Mouse (Mus musculus) kidney, adult 9 months (tissue): ENCODE measurements around the gene Fgfr2.

Experiments
- DNase-seq: peaks from one replicate; pipeline ENCODE4 v3.0.0; 2022

Fgfr2 gene

DNA sequence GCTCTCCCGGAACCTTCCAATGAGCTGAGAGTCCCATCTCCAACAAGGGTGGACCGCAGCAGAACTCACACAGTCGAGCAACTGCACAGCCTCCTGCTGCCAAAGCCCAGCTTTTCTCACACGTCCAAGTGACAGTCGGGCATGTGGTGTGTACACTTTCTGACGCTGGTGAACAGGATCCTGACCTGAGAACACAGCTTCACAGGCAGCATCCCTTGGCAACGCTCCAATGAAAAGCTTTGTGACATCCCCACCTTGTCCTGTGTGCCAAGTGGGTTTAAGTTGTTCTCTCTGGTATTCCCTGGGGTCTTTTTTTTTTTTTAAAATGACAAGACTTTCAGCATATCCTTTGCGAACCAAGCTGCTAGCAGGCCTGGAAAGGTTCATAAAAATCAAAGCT lies 886.4 kb downstream of the Fgfr2 start:
- DNase-seq, result peak; percentile 41

DNA sequence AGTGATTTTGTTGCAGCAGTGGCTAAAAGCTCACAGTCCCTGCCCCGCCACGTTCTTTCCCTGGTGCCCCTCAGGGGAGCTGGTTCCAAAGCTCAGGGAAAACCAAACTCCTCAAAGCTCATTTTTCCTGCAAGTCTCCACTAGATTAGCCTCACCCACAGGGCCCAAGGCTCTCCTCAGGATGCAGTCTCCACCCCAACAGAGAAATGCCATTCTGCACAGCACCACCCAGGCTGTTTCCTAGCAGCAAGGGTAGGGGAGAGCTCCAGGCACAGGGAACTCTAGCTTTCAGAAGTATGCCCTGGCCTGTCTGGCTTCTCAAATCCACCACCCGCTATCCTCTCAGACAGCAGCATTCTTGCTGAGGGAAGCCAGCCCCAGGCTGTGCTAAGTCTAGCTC lies 888.9 kb downstream of the Fgfr2 start:
- no peak for DNase-seq

DNA sequence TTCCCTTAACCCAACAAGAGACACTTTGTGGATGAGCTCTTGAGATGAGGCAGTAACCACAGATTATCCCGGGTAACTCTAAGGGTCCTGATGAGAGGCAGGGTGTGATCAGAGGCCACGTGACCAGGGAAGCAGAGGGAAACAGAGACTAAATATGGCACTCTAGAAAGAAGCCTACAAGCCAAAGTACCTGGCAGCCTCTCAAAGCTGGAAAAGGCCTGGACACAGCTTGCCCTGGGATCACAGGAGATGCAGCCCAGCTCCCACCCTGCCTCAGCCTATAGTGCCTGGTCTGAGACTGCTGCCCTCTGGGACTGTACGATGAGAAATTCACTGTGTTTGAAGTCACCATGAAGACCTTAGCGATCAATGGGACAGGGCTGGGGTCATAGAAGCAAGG lies 889.4 kb downstream of the Fgfr2 start:
- no peak for DNase-seq

DNA sequence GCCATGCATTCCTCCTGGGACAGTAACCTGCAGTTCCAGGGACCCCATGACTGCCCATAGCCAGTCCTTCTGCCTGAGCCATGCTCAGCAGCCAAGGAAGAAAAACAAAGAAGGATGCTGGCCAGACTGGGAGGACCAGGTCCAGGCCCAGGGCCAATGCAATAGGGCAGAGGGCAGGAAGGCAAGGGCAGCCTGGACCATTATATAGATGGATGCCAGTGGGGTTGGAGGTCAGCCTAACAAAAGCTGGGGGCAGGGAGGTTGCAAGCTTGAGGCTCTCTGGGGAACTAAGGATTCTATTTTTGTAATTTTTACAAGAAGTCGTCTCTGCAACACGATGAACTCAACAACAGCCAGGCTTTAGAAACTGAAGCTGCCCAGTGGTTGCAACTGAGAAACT lies 890.2 kb downstream of the Fgfr2 start:
- DNase-seq, result peak; percentile 54

DNA sequence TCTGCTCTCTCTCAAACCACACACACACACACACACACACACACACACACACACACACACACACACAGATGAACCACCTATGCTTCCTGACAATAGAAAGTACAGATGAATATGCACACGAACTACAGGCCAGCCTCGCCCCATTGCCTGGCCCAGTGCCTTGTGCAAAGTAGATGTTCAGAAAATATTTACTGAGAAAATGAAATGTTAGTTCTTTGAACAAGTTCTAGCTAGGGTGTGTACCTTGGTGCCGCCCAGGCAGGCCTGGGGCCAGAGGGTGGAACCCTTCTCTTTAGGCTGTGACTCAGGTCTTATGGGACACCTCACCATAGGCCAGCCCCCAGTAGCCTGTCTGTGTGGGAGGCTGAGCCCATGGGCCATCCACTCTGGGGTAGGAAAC lies 891.7 kb downstream of the Fgfr2 start:
- DNase-seq, result no peak

DNA sequence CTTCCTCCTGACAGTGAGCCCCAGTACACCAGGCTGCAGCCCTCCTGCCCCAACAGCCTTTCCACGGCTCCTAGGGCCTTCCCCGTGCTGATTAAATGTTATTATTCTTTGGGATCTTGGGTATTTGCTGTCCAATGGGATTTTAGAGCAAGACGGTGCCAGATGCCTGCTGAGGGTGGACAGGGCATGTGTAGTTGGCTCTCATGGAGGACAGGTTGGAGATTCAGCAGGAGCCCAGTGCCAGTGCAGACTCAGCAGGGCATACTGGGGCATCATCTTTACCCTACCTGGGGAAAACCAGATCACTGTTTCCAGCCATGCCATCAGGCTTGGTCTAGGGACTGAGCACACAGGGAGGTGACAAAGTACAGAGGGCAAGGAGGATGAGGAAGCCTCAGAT lies 892.2 kb downstream of the Fgfr2 start:
- no peak for DNase-seq

DNA sequence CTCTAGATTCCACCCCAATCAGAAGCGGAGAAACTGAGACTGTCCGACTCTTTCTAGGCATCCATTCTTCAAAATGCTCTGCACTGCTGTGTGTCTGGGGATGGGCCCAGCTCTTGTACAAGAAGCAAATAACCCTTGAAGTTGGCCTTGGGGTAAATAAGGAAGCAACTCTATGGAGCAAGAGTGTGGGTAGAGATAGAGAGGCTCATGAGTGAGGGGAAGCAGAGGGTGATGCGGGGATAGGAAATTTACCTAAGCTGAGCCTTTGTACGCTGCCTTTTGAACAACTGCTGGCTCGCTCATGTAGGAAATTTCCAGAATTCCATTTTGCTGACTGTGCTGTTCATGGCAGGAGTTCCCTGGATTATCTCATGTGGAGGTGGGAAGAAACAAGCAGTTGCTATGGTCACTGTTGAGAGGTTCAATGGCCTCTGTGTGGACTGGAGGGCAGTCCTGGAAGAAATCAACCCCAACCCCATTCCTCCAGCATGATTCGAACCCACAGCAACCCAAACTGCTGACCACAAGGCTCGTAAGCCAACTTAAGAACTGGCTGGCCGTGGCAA lies 896.0 kb downstream of the Fgfr2 start:
- DNase-seq, result no peak

DNA sequence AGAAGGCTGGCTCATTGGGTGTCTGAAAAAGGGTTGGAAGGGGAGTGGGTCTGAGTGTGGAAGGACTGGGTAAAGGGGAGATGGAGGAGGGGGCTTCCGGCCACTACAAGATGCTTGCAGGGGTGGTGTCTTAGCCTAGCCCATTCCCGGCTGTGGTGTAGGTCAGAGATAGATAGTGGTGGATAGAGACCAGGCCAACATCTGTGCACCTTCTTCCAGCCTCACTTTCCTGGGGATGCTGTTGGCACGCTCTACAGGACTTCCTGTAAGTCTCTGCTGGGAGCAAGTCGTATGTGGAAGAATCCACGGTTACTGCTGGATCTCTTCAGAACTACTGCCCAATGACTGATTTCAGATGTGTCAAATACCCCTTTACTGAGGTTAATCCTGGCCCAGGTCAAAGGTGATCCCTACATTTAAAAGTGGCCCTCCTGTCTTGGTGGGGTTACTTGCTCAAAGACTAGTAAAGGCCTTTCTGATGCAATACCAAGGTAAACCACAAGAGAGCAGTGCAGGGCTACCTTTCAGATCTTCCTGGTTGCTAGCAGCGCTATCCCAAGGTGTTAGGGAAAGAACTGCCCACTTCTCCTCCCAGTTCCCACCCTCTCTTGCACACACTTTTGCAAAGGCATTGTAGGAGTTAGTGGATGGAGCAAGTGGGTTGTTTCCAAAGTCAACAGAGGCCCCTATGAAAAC lies 896.6 kb downstream of the Fgfr2 start:
- peak; percentile 94 for DNase-seq

DNA sequence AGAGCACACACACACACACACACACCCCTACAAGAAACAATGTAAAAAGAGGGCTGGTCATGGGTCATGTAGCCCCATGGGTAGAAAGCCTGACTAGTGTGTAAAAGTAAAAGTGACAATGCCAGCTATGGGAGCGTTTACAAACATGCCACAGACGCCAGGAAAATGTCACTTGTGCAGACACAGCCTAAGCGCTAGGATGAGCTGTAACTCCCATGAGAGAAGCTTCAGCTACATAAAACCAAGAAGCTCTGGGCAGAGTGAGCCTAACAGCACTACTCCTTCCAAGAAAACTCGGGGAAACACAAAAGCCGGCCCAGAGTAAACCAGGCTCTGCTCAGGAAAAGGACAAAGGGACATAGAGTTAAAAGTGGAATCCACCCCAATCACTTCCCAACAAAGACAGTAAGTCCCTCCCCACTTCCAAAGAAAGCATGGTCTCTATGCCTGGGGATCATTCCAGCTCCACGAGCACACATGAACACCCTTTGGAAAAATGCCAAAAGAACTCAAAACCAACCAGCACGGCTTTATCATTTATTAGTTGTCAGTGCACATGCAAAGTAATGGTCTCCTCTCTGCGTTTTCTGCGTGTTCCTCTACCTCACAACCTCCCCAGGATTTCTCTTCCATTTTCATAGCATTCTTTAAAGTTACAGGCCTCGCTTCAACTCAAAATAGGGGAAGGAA lies 899.6 kb downstream of the Fgfr2 start:
- DNase-seq, result no peak

DNA sequence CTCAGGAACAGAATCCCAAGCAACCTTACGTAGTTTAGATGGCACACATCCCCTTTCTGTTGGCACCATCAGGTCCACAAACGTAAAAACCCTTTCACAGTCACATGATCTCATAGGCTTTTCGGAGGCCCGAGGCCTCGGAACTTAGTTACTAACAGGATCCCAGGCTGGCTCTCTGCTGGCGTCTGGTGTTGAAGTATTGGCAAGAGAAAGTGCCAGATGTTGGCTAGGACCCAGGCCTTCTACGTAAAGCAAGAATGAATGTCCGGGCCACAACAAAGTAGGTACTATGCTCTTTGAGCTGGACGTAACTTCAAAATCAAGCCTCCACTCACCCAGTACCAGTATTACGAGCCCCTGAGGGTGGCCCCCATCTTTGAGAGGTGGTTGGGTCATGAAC lies 909.1 kb downstream of the Fgfr2 start:
- DNase-seq, result no peak

DNA sequence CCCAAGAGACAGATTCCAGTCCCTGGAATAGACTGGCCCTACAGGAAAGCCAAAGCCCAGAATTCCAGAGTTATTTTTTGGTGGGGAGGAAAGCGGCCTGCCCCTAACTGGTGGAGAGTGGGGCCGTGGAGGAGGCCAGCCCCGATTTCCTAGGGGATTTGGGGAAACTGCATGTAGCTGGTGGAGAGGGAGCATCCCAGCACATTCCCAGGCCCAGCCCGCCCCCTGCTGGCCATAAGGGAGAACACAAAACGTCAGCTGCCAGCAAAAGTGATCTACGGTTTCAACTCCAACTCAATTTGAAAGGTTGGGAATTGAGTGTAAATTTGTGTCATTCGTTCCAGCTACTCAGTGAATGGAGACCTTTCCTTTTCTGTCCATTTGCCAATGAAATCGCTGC lies 909.7 kb downstream of the Fgfr2 start:
- peak; percentile 62 for DNase-seq

DNA sequence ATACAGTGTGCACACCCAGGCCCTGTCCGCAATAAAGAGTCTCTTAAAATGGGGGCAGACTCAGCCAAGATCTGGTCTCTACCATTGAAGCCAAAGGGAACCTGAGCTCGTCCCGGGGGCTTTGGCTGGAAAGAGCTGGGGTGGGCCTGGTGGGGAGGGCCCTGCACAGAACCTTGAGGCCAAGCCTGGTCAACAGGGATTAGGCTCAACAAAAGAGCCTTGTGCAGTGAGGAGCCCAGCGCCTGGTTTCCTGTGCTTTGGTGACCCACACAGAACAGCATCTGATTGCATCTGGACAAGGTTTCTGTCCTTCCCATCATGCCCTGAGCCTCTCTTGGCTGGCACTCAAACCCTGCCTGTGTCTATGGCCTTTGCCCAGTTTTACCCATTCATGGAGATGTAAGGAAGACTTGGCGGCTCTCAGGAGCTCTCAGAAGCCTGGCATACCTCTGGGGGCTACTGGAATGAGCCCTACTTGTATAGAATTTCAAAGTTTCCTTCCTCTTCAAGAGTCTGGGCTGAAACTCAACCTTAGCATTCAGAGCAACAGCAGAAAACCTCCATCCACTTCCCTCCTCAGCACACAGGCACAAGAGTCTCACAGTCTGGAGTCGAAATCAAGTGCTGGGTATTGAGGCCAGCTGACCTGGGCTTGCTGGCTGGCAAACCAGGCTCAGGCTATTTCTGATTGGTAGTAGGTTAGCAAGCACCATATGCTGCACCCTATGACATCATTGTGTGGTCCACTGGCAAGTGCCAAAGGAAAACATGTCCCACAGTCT lies 911.0 kb downstream of the Fgfr2 start:
- no peak for DNase-seq

DNA sequence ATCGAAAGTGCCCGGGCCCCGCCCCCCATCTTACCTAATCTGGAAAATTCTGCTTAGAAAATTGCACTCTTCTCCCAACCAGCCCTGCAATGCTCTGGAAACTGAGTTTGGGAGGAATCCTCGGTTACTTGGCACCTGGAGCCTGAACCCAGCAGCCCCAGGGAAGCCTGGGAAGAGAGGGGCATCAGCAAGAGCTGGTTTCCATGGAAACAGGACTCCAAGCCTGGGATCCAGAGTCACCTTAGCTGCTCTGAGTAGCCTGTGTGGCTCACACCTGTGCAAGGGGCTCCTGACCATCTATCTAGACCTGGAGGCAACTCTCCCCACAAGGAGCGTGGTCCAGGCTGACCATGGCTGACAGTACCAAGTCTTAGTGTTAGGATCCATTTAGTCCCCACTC lies 912.5 kb downstream of the Fgfr2 start:
- DNase-seq, result no peak

DNA sequence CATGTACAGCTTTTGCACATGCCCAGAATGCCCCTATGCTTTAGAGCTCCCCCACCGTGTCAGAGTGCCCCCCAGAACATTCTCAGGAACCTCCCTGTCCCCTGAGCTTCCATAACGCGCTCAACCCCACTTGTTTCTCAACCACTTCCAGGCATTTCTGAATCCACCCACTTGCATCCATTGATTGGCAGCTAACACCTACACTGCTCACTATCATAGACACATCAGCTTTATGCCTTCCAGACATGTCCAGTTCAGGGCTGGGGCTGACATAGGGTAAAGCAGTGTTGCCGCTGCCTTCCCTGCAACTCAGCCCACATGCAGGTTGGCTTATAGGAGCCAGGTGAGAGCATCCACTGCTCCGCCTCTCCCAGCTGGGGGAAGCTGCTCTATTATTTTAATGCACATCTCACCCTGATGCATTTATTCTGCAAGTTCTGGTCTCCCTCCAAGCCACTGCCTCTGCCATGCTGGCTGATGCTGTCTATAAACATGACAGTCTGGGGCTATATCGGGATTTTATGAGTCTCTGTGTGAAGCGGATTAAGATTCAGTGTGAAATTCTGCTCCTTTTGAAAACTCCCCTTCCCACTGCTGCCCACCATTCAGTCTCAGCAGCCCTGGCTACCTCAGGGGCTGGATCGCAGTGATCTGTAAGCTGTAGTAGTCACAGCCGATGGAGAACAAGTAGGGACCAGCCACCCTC lies 914.1 kb downstream of the Fgfr2 start:
- no peak for DNase-seq

DNA sequence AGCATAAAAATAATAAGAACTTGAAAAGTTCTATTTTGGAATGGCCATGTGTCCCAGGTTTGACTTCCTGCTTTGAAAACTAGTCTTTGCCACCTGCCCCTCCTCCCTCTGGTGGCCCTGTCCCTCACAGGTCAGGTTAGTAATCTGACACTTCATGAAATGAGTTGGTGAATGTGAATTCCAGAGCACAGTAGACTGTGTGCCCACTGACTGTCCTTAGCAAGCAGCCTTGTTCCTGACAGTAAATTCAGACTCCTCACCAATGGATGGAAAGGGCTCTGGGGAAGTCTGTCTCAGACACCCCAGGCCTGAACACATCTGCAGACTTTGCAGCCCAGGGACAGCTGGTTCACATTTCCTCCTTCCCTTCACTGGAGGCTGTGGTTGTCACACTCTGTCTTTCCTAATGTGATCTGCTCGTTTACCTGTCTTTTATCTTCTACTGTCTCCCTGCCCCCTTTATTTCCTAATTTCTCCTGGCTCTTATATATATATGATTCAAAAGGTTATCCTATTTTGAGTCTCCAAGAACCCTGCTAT lies 919.0 kb downstream of the Fgfr2 start:
- DNase-seq, result no peak

DNA sequence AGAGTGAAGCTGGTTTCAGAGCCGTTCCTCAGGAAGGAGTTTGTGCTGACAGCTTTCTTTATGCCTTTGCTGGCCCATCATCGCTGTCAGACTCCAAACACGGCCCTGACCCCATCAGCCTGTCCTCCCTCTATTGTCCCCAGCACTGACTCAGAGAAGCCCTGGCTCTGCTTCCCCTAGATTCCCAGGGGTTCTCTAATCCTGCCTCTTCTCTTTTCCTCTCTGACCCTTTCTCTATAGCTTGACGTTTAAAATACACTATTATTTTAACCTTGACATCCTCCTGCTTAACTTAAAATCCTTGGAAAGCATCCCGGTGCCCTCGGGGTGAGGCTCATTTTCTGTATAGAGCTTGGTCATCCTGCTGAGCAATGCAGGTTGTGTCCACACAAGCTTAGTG lies 923.5 kb downstream of the Fgfr2 start:
- no peak for DNase-seq

DNA sequence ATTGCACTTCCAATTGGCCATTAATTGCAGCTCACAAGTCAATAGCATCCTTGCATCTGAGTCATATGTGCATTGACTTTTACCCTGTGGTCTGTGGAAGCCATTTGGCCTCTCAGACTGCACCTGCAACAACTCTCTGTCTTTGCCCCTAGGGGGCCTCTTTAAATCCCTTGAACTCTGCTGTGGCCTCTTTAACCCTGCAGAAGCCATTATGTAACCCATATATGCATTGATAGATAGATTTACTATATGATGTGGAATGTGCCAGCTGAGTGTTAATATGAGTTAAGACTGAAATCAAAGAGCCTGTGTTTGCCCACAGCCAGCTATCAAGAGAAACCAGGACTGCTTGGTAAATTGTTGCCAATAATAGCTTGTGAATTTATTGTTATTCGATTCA lies 924.3 kb downstream of the Fgfr2 start:
- DNase-seq, result no peak

DNA sequence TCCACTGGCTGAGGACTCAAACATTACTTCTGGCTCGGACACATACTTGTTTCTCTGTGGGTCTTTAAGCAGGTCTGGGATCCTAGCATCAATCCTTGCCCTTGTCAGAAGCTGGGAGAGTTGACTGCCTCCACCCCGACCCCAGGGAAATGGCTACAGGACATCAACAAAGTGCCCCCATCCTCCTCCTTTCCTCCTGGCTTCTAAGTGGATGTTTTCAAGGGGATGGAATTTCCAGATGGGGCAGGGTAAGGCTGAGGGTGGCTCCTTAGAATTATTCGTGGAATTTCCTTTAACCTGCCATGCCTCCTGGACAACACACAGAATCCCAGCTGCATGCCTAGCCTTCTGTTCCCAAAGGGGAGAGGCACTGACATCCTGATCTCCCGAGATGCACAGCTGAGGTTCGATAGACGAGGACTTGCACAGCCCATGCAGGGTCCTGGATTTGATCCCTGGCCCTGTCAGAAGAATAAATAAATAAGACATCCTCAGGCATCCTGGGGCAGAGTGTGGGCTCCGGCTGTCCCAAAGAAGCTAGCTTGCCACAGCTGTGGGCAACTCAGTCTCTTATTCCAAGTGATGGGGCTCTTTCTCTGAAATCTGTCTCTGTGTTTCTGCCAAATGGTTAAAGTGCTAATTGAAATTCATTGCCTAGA lies 925.2 kb downstream of the Fgfr2 start:
- DNase-seq, result no peak

DNA sequence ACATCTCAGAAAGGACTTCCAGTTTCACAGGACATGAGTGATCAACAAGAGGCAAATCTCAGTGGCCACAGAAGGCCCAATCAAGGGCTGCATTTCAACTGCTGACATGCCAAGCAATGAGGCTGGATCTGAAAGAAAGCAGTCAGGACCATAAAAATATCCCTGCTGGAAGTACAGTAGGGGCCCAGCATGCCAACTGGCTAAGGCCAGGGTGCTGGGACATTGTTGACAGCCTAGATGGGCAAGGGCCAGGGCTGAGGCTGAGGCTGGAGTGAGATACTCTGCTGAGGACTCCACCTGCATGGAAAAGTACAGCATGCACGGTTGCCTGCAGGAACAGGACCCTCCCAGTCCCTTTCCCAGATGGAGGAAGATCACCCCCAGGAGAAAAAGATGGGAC lies 926.6 kb downstream of the Fgfr2 start:
- DNase-seq, result no peak

DNA sequence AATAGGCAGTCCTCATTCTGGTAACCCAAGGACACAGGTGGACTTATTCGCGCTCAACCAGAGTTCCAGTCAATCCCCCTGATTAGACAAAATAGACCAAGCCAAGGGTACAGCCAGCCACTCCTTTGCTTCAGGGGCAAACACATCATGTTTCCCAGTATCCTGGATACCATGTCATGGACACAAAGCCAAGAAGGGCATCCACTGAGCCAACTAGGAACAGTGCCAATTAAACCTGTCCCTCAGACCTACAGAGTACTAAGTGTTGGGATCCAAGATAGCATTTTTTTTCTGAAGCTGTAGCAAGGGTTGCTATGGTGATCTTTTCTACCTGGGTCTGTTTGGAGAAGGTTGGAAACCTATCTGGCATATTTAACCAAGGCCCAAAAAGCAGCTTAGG lies 929.5 kb downstream of the Fgfr2 start:
- DNase-seq, result no peak

DNA sequence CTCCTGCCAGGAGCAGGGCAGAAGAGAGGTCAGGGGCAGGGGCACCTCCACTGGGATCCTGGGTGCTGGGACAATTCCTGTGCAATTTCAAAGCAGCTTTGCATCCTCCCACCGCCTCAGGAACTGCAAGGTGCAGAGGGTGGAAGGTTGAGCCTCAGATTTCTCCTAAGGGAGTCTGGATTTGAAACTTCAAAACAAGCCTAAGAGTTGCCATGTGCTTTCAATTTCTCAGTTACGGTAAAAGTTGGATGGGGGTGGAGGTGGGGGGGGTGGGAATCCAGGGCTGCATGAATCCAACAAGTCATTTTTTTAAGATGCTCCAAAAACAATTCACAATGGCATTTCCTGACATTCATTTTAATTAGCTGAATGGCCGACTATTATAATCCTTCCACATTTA lies 935.7 kb downstream of the Fgfr2 start:
- DNase-seq, result no peak

DNA sequence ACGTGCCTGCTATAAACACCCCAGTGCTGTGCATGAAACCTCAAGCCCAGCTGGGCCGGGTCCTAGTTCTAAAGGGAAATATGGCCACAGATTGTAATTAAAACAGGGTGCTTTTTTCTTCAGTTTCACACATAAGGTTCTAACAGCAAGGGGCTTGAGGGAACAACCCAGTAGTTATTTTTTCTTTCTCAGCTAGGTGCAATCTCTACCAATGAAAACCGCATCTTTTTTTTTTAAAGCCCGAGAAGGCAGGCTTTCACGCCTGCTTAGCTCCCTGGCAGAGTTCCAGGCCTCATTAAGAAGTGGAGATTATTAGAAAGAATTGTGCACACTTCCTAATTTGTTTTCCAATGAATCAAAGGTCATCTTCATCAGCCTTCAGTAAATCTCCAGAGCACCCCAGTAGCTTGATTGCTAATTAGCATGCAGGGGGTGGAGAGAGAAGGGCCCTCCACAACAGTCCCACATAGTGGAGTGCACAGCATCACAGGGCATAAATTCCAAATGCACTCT lies 939.2 kb downstream of the Fgfr2 start:
- DNase-seq, result peak; percentile 20
